Mouse (Mus musculus) urinary bladder, adult 2 months (tissue): ENCODE results near the gene D930020B18Rik. TPM values are rescaled to one million over a fixed set of nuclear protein-coding genes. Genes with fewer than 3 reads are reported as not detected.

Experiments used
- DNase-seq: peaks from one replicate; pipeline ENCODE4 v3.0.0; 2022; ENCODE audit warnings: low spot score
- polyA plus RNA-seq: library from polyadenylated mRNA; depleted of rRNA; stranded (reverse); fragments of >200 nt; gene quantifications from 2 replicates; pipeline ENCODE4 v1.2.3, GENCODE M21; 2012; rRNA removed

D930020B18Rik gene
- polyA plus RNA-seq, 1 experiment: 0.03 TPM

GRCm38 (mm10) chr10:121703619-121704018 lies 62.2 kb downstream of the D930020B18Rik start:
- DNase-seq: no peak

DNA sequence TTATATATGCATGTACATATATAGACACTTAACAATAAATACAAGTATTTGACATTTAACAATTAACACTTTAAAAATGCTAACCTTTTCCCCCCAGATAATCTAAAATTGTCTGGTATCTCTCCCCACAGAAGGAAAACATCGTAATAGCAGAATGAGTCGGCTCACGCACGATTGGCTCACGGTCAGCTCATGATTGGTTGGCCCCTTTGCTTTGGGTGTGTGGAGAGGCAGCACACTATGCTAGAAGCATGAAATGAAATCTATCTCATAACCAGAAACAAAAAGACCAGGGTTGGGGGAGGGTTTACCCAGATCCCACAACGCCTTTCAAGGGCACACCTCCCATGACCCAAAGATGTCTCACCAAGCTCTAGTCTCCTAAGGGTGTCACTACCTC lies 63.5 kb downstream of the D930020B18Rik start:
- DNase-seq: no peak

DNA sequence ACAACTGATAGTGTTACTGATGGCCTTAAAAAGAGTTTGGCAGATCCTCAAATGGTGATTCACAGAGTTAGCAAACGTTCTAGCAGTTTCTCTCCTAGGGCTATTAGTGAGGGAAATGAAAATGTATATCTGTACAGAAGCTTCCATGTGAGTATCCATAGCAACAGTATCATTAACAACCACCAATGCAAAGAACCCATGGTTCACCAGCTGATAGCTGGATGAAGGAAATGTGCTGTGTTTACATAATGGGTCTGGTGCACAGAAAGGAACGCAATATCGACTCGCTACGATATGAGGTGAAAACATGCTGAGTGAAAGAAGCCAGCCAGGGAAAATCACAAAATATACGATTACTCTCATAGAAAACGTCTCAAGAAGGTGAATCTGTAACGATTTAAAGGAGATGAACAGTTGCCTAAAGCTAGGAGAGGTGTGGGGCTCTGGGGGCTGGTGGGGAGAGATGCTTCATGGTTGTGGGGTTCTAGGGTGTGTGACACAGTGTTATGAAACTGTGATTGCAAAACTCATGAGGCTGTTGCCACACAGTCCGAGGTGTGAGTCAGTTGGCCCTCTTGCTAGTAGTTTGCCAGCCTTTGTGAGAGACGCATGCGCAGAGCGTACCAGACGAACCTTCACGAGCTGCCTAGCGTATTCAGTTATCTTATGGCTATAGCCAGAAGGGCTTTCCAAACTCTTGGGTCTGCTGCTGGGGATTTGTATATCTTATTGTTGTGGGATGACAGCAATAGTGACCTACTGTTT lies 64.2 kb downstream of the D930020B18Rik start:
- DNase-seq: no peak

DNA sequence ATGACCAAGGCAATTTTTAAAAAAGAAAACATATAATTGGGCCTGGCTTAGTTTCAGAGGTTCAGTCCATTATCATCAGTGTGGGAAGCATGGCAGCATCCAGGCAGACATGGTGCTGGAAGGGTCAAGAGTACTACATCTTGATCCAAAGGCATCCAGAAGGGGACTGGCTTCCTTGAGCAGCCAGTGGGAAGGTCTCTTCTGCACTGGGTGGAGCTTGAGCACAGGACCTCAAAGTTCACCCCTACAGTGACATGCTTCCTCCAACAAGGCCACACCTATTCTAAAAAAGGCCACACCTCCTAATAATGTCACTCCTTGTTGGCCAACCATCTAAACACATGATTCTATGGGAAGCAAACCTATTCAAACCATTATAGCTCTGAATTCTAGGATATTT lies 75.5 kb downstream of the D930020B18Rik start:
- DNase-seq: no peak

DNA sequence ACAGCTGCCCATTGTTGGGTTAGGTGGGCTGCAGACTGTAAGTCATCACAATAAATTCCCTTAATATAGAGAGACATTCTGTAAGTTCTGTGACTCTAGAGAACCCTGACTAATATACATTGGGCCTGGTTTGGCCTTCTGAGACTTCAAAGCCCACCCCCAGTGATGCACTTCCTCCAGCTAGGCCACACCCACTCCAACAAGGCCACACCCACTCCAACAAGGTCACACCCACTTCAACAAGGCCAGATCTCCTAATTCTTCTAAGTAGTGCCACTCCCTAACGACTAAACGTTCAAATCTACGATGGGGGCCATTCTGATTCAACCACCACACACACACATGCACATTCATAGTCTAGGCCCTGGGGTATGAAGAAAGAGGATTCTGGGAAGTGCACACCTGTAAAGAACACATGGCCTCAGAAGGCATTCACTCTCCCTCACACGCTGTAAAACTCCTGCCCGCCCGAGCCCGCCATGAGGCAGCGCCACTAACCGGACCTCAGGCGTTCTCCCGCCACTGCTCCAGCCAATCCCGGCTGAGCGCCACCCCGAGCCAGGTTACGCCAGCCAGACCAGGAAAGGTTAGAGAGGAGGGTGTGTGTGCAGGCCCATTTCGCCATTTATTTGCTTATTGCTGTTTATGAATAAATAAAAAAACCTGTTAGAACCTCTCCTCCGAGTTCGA lies 77.7 kb downstream of the D930020B18Rik start:
- no peak for DNase-seq

- DNase-seq: no peak
Observed at GRCm38 (mm10) chr10:121720701-121721100, 79.3 kb downstream of the D930020B18Rik start.

DNA sequence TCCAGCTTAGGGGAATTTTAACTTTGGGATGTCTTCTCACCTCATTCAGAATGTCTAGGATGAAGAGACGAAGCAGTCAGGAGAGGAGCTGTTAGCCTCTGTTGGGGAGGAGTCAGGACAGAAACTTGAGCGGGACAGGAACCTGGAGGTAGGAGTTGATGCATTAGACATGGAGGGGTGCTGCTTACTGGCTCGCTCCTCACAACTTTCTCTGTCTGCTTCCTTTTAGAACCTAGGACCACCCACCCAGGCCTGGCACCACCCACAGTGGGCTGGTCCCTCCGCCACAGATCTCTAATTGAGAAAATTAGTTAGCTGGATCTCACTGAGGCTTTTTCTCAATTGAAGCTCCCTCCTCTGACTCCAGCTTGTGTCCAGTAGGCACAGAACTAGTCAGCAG lies 85.1 kb downstream of the D930020B18Rik start:
- no peak for DNase-seq

- no peak for DNase-seq
Observed at GRCm38 (mm10) chr10:121727151-121727550, 85.8 kb downstream of the D930020B18Rik start.

GRCm38 (mm10) chr10:121728226-121728625 lies 86.8 kb downstream of the D930020B18Rik start:
- DNase-seq: no peak

DNA sequence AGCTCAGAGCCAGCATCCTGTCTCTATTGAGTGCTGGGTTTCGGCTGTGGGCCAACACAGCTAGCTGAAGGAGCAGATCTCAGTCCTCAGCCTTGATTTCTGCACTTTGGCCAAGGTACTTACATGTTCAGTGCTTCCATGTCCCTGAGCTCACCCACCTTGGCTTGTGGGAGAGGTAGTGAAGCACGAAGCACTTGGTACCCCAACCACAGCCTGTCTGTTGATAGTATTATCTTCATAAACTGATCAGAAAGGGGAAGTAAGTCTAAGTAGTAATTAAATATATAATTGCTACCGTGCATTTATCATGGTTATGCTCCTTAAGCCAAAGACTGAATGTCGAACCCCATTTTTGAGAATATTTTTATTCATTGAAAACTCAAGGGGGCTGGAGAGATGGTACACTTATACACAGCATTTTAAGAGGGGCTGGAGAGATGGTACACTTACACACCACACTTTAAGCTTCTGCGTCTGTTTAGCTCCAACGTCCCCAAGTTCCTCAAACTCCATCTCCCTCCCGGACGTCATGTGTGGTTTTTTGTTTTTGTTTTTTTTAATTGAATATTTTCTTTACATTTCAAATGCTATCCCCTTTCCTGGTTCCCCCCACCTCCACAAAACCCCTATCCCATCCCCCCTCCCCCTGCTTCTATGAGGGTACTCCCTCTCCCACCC lies 89.8 kb downstream of the D930020B18Rik start:
- DNase-seq: no peak

- DNase-seq: no peak
Observed at GRCm38 (mm10) chr10:121732542-121732941, 91.2 kb downstream of the D930020B18Rik start.

GRCm38 (mm10) chr10:121737256-121737655 lies 95.9 kb downstream of the D930020B18Rik start:
- no peak for DNase-seq

DNA sequence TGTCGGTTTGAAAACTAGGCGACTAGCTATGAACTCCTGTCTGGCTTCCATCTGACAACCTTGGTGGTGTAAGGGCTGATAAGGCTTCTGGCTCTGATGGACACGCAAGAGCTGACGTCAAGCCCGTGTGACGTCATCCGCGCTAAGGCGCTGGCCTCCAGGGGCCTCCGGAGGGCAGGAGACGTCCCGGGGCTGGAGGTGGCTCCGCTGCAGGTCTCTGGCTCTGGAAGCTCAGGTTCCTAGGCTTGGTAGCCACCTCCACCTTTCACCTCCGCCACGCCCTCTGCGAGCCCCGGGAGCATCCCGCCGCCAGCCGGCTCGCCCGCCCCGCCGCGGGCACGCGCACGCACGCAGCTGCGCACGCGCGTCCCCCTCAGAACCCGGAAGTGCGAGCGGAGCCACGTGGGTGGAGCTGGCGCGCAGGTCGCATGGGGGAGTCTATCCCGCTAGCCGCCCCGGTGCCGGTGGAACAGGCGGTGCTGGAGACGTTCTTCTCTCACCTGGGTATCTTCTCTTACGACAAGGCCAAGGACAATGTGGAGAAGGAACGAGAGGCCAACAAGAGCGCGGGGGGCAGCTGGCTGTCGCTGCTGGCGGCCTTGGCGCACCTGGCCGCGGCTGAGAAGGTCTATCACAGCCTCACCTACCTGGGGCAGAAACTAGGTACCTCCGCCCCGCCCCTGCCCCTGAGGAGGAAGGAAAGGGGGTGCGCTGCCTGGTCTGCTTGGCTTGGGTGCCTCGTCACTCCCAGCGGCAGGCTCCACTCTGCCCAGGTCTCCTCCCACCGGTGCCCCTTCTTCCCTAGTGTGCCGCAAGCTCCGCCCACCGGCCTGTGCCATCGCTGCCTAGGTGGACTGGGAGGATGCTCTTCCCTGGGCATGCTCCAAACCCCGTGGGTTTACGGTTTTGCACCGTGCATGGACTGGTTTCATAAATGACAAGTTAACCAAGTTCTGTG lies 98.4 kb downstream of the D930020B18Rik start, which contains the start of gene BC048403:
BC048403 (plus strand) TSS at position 390 of the 958 bp plus-strand sequence.
- peak; percentile 87 for DNase-seq

DNA sequence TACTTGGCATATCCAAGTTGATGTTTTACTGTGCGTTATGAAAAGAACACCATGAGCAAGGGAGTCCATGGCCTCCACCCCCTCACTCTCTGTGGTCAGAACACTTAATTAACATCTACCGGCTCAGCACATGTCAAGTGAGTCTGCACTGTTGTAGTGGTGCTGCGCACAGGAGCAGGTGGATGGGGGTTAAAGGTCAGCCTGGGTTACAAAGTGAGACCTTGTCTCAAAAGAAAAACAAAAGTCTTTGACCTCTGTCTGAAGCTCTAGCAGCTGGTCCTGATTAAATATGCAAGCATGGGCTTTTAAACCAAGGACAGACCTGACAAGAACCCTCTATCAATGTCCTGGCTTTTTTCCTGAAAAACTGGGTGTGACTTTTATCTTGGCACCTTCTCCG lies 100.9 kb downstream of the D930020B18Rik start:
- no peak for DNase-seq

Other genes with a start within 250 kb of the D930020B18Rik start
- gene Rassf3, start 165.2 kb upstream of the D930020B18Rik start, polyA plus RNA-seq: 106 and 139 TPM in 2 replicates
- gene Tbk1, start 54.8 kb upstream of the D930020B18Rik start, polyA plus RNA-seq: 30.6 and 35.6 TPM in 2 replicates
- 40.7 and 46.5 TPM in 2 replicates for gene Xpot, start 15.3 kb upstream of the D930020B18Rik start, polyA plus RNA-seq
- 5.7 and 6.6 TPM in 2 replicates for gene BC048403, start 98.3 kb downstream of the D930020B18Rik start, polyA plus RNA-seq